Comparison of ENCODE assay signal across 8 mouse cellular contexts in the genomic region with DNA sequence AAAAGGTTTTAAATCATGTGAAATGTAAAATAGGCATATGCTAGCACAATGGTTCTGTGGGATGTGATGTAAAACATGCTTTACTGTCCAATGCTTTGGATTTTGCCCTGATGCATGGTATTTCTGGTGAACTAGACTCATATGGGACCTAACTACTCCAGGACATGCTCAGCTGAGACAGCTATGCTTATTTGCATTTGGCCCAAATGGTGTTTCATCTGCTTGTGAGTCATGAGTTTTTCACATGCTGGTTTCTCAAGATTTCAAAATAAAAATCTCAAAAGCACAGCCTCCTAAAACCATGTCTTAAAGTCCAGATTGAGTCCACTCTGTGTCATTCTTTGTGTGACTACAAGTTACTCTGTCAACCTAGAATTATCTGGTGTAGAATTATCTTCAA.
"Had no signal": no experiment of that assay in that cellular context is flagged by ENCODE, and none has a peak within 500 bp of the region (broad histone marks: within the 10 kb centered on the region; RNA-seq: fewer than 3 reads in every experiment).

No protein-coding gene starts in this region.

- DNase-seq: lung, adult 18-20 months; lung, embryonic 14.5 days; lung, postnatal 10 days; lung, postnatal 4 days; thymus, adult 18-20 months; thymus, postnatal 14 days; thymus, postnatal 36 days had no signal

- ATAC-seq: midbrain, embryonic 16.5 days had no signal
